In genomic region chr4:141545071-141545742, GRCm38 (mm10) we compare ENCODE assay signal across 1 mouse cellular context.
A peak's percentile ranks its signal among the peaks of the same experiment; 100 is the strongest.
TF ChIP-seq lines count a peak whose summit lies in the region.

No protein-coding gene starts in this region.

TF ChIP-seq in CH12.LX, 34 proteins besides CTCF, POLR2A, EP300 and RAD21 (continued from another document):
- TF ChIP-seq CHD2 (IDR thresholded peaks at IDR 0.05; ENCODE audit: low read length) (peak; percentile 65; the same call in 1 of the 2 replicates), ZKSCAN1 (IDR thresholded peaks at IDR 0.05; ENCODE audit: borderline replicate concordance, low read depth, low read length) (no peak), MXI1 (IDR thresholded peaks at IDR 0.05; ENCODE audit: low read depth, low read length) (peak; percentile 67; the same call in 1 of the 2 replicates), NRF1 (IDR thresholded peaks at IDR 0.05; ENCODE audit: low read depth, low read length) (no peak; the same call in 1 of the 2 replicates), KAT2A (IDR thresholded peaks at IDR 0.05; ENCODE audit: insufficient replicate concordance, low read length) (no peak), MYC (IDR thresholded peaks at IDR 0.05; ENCODE audit: low read depth, low read length) (no peak), ETS1 (conservative IDR thresholded peaks at IDR 0.05; ENCODE audit: low read depth, low read length) (peak; percentile 12; the same call in 1 of the 2 replicates), USF2 (conservative IDR thresholded peaks at IDR 0.05; ENCODE audit: low read depth, low read length) (no peak), BHLHE40 (IDR thresholded peaks at IDR 0.05; ENCODE audit: low read depth, low read length) (no peak), MAX (IDR thresholded peaks at IDR 0.05; ENCODE audit: low read length) (no peak; the same call in 1 of the 2 replicates), ELF1 (IDR thresholded peaks at IDR 0.05; ENCODE audit: low read depth, low read length) (no peak; the same call in 1 of the 2 replicates), SMC3 (IDR thresholded peaks at IDR 0.05; ENCODE audit: low read depth, low read length) (no peak), ZC3H11A (IDR thresholded peaks at IDR 0.05; ENCODE audit: low read depth, low read length) (no peak), JUND (conservative IDR thresholded peaks at IDR 0.05; ENCODE audit: low read depth, low read length) (no peak), ZMIZ1 (IDR thresholded peaks at IDR 0.05; ENCODE audit: low read depth, low read length) (peak; percentile 67), PAX5 (IDR thresholded peaks at IDR 0.05; ENCODE audit: low read length) (no peak), POLR2AphosphoS2 (IDR thresholded peaks at IDR 0.05; ENCODE audit: low read depth, low read length) (no peak), USF1 (IDR thresholded peaks at IDR 0.05; ENCODE audit: low read depth, low read length) (no peak), RCOR1 (conservative IDR thresholded peaks at IDR 0.05; ENCODE audit: low read depth, low read length) (no peak)
TF ChIP-seq in CH12.LX: peak in this region for 10.
